Mouse (Mus musculus) midbrain, postnatal 0 days (tissue): ENCODE results near the gene Tigit. TPM values are rescaled to one million over a fixed set of nuclear protein-coding genes. Genes with fewer than 3 reads are reported as not detected.

Experiments
- ATAC-seq: fragments of 200-750 bp; cut with Nextera tagmentation; 2 replicates; pipeline ENCODE4 v1.8.0; 2017; ENCODE audit warnings: moderate number of reproducible peaks, mild to moderate bottlenecking, moderate TSS enrichment, moderate library complexity; ENCODE audit not compliant: low FRiP score
- DNase-seq: peaks from one replicate; pipeline ENCODE4 v3.0.0-alpha.2; 2015; ENCODE audit warnings: low spot score
- H3K27ac ChIP-seq: fragments of 300-500 bp; sonication (generic); 2 replicates; pipeline ENCODE4 v1.5.1; 2014; ENCODE audit warnings: low read depth, mild to moderate bottlenecking, low read length, mixed read lengths
- H3K27me3 ChIP-seq: fragments of 300-500 bp; sonication (generic); 2 replicates; pipeline ENCODE4 v1.6.1; 2014; ENCODE audit warnings: low read length, control low read depth, mixed read lengths; ENCODE audit not compliant: insufficient read depth
- H3K36me3 ChIP-seq: fragments of 300-500 bp; sonication (generic); 2 replicates; pipeline ENCODE4 v1.6.1; 2014; ENCODE audit warnings: low read length, control low read depth, mixed read lengths; ENCODE audit not compliant: insufficient read depth
- H3K4me1 ChIP-seq: fragments of 300-500 bp; sonication (generic); 2 replicates; pipeline ENCODE4 v1.6.1; 2014; ENCODE audit warnings: mild to moderate bottlenecking, control low read depth, antibody characterized with exemption, low read length, mixed read lengths; ENCODE audit not compliant: insufficient read depth
- H3K4me2 ChIP-seq: fragments of 300-500 bp; sonication (generic); 2 replicates; pipeline ENCODE4 v1.6.1; 2014; ENCODE audit warnings: low read depth, mild to moderate bottlenecking, low read length, mixed read lengths; ENCODE audit not compliant: poor library complexity, severe bottlenecking
- H3K4me3 ChIP-seq: fragments of 300-500 bp; sonication (generic); 2 replicates; pipeline ENCODE4 v1.5.1; 2014; ENCODE audit warnings: low read depth, mild to moderate bottlenecking, low read length, moderate library complexity
- H3K9ac ChIP-seq: fragments of 300-500 bp; sonication (generic); replicated peaks from 2 replicates; pipeline ENCODE4 v1.6.1; 2014; ENCODE audit warnings: mild to moderate bottlenecking, low read length, moderate library complexity, mixed read lengths; ENCODE audit not compliant: poor library complexity, severe bottlenecking
- H3K9me3 ChIP-seq: fragments of 300-500 bp; sonication (generic); 2 replicates; pipeline ENCODE4 v1.6.1; 2016; ENCODE audit warnings: low read length, control low read depth
- CTCF ChIP-seq: IDR thresholded peaks from 2 replicates; pipeline ENCODE4 v1.5.1; 2016; ENCODE audit warnings: antibody characterized with exemption, mild to moderate bottlenecking
- WGBS: fragments of 180-500 bp; shearing (Covaris S2); extraction: QIAGEN DNeasy Blood & Tissue Kit; methylation state at CpG from one replicate; pipeline ENCODE4 v1.1.7; 2014; 5-methylcytosine and 5-hydroxymethylcytosine counted together
- polyA plus RNA-seq: library from polyadenylated mRNA; unstranded; fragments of >200 nt; fragmentation: Nextera tagmentation; extraction: Ambion mirVana; gene quantifications from 2 replicates; pipeline ENCODE4 v1.2.1, GENCODE M21; 2015
- total RNA-seq: library from RNA; depleted of rRNA; stranded (reverse); fragments of >200 nt; gene quantifications from 2 replicates; pipeline ENCODE4 v1.2.3, GENCODE M21; 2014

Gene Tigit
- total and polyA plus RNA-seq, 2 experiments from 2014 or later, result 0.17 TPM; not detected in 1

DNA sequence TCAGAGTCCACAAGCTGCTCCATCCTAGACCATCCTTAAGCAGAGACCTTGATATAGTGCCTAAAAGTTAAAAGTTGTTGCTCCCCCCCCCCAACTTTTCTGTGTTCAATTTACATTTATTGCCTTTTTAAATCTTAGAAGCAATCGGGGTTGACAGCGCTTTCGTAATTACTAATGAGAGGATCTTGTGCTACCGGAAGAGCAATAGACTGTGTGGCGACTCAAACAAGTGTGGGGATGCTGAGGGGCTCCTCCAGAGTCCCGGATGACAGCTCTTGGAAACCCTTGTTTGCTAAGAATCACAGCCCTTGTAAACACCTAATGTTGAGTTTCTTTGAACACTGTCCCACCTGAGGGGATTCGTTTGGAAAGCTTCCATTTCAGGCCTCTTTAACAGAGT, 29.9 kb downstream of the Tigit start:
- no peaks in the 10 kb centered on the region for H3K4me1 ChIP-seq
- WGBS, result 96% methylated on average over 7 of the region's 7 CpGs
- no peaks in the 10 kb centered on the region for H3K36me3 ChIP-seq
- H3K27ac ChIP-seq, result no peak overlapping the region
- DNase-seq (no peak), ATAC-seq (no peak)
- H3K4me2 ChIP-seq, result no peak overlapping the region
- H3K4me3 ChIP-seq, result no peak overlapping the region
- no peak for TF ChIP-seq CTCF
- H3K27me3 ChIP-seq, result no peaks in the 10 kb centered on the region
- no peaks in the 10 kb centered on the region for H3K9me3 ChIP-seq
- H3K9ac ChIP-seq, result no peak overlapping the region

DNA sequence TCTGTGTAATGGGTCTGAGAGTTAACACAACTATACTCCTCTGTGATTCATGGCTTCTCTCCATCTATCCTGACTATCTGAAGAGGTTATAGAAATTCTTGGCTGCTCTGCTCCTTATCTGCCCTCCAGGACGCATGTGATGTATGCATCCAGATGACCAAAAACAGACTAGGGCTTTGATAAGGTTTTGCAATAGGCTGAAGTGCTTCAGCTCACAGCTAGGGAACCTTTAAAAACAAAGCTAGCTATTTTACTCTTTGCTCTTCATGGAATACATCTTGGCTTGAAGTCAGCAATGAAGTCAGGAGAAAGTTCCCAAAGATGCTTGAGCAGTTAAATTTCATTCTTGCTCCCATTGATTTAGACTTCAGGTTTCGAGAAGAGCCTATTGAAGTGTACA, 32.2 kb downstream of the Tigit start:
- no peaks in the 10 kb centered on the region for H3K27me3 ChIP-seq
- no peaks in the 10 kb centered on the region for H3K9me3 ChIP-seq
- H3K4me3 ChIP-seq, result no peak overlapping the region
- no peak for TF ChIP-seq CTCF
- no peak overlapping the region for H3K9ac ChIP-seq
- DNase-seq, result no peak
- no peak for ATAC-seq
- no peaks in the 10 kb centered on the region for H3K4me1 ChIP-seq
- no peak overlapping the region for H3K4me2 ChIP-seq
- WGBS, result 79% methylated on average over 2 of the region's 2 CpGs
- peaks cover 3% of the 10 kb centered on the region; the same call in 1 of the 2 replicates for H3K36me3 ChIP-seq
- H3K27ac ChIP-seq, result no peak overlapping the region

DNA sequence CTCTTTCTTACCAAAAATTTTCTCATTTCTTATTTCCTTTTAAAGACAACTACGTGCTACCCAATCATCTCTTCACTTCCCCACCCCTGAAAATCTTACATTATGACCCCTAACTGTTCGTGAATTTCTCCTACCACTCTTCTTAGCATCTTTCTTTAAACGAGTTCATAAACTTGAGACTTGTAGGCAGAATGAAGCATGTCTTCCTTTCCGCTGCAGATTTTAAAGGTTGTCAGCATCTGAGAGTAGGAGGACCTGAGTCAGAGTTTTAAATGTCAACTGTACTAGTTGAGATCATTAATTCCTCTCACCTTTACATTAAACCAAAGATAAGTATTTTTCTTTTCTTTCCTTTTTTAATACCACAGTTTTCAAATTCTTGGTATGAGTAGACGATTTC, 35.3 kb downstream of the Tigit start:
- H3K4me1 ChIP-seq, result no peaks in the 10 kb centered on the region
- no peak overlapping the region for H3K27ac ChIP-seq
- no peak overlapping the region for H3K9ac ChIP-seq
- no peak for TF ChIP-seq CTCF
- H3K4me3 ChIP-seq, result no peak overlapping the region
- WGBS, result 91% methylated on average over 5 of the region's 5 CpGs
- no peak for ATAC-seq
- H3K9me3 ChIP-seq, result no peaks in the 10 kb centered on the region
- peaks cover 3% of the 10 kb centered on the region; the same call in 1 of the 2 replicates for H3K36me3 ChIP-seq
- H3K27me3 ChIP-seq, result no peaks in the 10 kb centered on the region
- H3K4me2 ChIP-seq, result no peak overlapping the region
- no peak for DNase-seq

DNA sequence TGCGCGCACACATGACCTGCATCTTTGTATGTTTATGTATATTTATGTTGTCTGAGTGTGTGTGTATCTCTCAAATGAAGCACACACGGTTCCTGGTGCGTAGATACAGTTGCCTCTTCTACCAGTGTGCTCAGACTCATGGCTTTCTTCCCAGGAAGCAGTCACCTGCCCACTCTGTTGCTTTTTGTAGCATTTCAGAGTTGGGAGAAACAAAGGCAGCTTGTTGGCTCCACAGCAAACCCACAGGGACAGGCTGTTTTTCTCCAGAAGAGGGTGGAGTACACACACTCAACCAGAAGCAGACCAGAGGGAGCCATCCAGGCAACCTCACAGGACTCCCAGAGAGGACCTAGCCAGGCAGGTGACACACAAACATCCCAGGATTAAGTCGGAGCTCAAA, 38.0 kb downstream of the Tigit start:
- no peak for DNase-seq
- Histone ChIP-seq H3K4me3 (no peak overlapping the region), H3K4me1 (no peaks in the 10 kb centered on the region), H3K27me3 (no peaks in the 10 kb centered on the region), H3K36me3 (peaks cover 3% of the 10 kb centered on the region; the same call in 1 of the 2 replicates), H3K4me2 (no peak overlapping the region), H3K27ac (no peak overlapping the region), H3K9ac (no peak overlapping the region), H3K9me3 (no peaks in the 10 kb centered on the region)
- 96% methylated on average over 5 of the region's 5 CpGs for WGBS
- ATAC-seq, result no peak
- no peak for TF ChIP-seq CTCF

DNA sequence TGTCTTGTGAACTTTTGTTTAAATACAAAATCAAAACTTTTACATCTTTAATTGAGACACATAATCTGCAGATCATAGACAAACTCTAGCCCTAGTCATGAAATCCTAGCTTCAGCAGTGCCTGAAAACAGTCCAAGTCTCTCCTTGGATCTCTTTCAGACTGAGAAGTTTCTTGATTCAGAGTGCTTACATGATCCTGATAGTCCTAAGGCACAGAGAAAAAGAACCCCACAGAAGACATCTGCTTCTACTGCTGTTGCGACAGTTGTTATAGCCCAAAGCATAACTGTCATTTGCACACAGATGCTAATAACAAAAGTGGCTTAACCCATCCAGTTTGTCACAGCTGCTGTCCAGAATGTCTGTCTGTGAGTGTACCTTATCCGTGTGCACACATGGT, 38.7 kb downstream of the Tigit start:
- Histone ChIP-seq H3K27ac (no peak overlapping the region), H3K9ac (no peak overlapping the region), H3K27me3 (no peaks in the 10 kb centered on the region), H3K4me3 (no peak overlapping the region), H3K4me2 (no peak overlapping the region), H3K36me3 (peaks cover 3% of the 10 kb centered on the region; the same call in 1 of the 2 replicates), H3K9me3 (no peaks in the 10 kb centered on the region), H3K4me1 (no peaks in the 10 kb centered on the region)
- 82% methylated on average over 2 of the region's 2 CpGs for WGBS
- TF ChIP-seq CTCF, result no peak
- ATAC-seq (no peak), DNase-seq (no peak)

DNA sequence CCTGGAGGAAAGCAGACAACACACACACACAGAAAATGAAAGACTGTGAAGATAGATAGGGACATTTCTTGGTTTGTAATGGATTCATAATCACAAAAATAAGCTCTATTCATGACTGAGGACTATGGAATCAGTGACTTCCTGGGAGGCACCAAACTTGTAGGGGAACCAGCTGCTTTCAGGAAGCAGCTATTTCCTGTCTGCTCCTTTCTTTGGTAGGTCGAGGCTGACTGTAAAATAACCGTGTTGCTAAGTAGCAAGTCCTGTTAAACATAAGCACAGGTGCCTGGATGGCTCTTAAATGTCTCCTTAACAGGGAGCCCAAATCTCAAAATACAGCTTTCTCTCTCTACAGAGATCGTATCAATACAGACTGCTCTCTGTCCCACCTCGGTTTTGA, 39.1 kb downstream of the Tigit start:
- no peak overlapping the region for H3K27ac ChIP-seq

More for the DNA sequence above, 39.1 kb downstream of the Tigit start:
- no peak for TF ChIP-seq CTCF
- ATAC-seq (no peak), DNase-seq (no peak)
- Histone ChIP-seq H3K4me1 (no peaks in the 10 kb centered on the region), H3K36me3 (peaks cover 3% of the 10 kb centered on the region; the same call in 1 of the 2 replicates), H3K9me3 (no peaks in the 10 kb centered on the region), H3K4me2 (no peak overlapping the region), H3K4me3 (no peak overlapping the region), H3K9ac (no peak overlapping the region), H3K27me3 (no peaks in the 10 kb centered on the region)
- 89% methylated on average over 4 of the region's 4 CpGs for WGBS
